ENCODE assay signal across 8 mouse cellular contexts in genomic region chr11:94326961-94327411, GRCm38 (mm10). TPM values are rescaled to one million over a fixed set of nuclear protein-coding genes. Genes with fewer than 3 reads are reported as not detected.
DNase-seq lines count a peak whose midpoint lies in the region; ATAC-seq lines count a peak whose summit lies in the region.

No protein-coding gene starts in this region.

- H3K36me3 ChIP-seq in lung, embryonic 15.5 days = no peaks in the 10 kb centered on the region
- no peaks in the 10 kb centered on the region for H3K36me3 ChIP-seq in embryonic facial prominence, embryonic 11.5 days (replicated peaks; ENCODE audit: control insufficient read depth, insufficient read depth, low read depth, low read length)
- H3K36me3 ChIP-seq in hindbrain, embryonic 11.5 days (ENCODE audit: control insufficient read depth, insufficient read depth, low read length) = no peaks in the 10 kb centered on the region
- H3K36me3 ChIP-seq in liver, embryonic 13.5 days = no peaks in the 10 kb centered on the region
- no peaks in the 10 kb centered on the region for H3K36me3 ChIP-seq in stomach, embryonic 16.5 days (ENCODE audit: control insufficient read depth, insufficient read depth, low read length)

- WGBS in lung, embryonic 15.5 days = 5% methylated on average over 10 of the region's 10 CpGs
- WGBS in embryonic facial prominence, embryonic 11.5 days = 3% methylated on average over 10 of the region's 10 CpGs
- 4% methylated on average over 10 of the region's 10 CpGs for WGBS in hindbrain, embryonic 11.5 days
- WGBS in liver, embryonic 13.5 days (ENCODE audit: insufficient replicate concordance) = 22% methylated on average over 10 of the region's 10 CpGs
- 6% methylated on average over 10 of the region's 10 CpGs for WGBS in stomach, embryonic 16.5 days

- peaks cover 40% of the 10 kb centered on the region for H3K4me1 ChIP-seq in lung, embryonic 15.5 days
- no peaks in the 10 kb centered on the region for H3K4me1 ChIP-seq in embryonic facial prominence, embryonic 11.5 days (ENCODE audit: control insufficient read depth, insufficient read depth, low read length)
- no peaks in the 10 kb centered on the region; the same call in none of the 2 replicates for H3K4me1 ChIP-seq in hindbrain, embryonic 11.5 days (replicated peaks; ENCODE audit: control insufficient read depth, insufficient read depth, low read length)
- H3K4me1 ChIP-seq in liver, embryonic 13.5 days (replicated peaks) = peaks cover 60% of the 10 kb centered on the region
- H3K4me1 ChIP-seq in stomach, embryonic 16.5 days (ENCODE audit: control insufficient read depth, insufficient read depth, low read length) = peaks cover 30% of the 10 kb centered on the region

- no peak for DNase-seq in lung, adult 18-20 months
- peak; percentile 35 for DNase-seq in embryonic facial prominence, embryonic 11.5 days (ENCODE audit: low spot score)
- DNase-seq in hindbrain, embryonic 11.5 days (ENCODE audit: low spot score) = peak; percentile 62
- no peak for DNase-seq in liver, embryonic 13.5 days
- DNase-seq in gastrocnemius, postnatal 4 days (ENCODE audit: low spot score in 2 of 2) = no peak
- DNase-seq in layer of hippocampus, postnatal 25 days (ENCODE audit: extremely low spot score in 1 of 2, low spot score in 1 of 2) = no peak

- peak overlapping the region; percentile 74 for H3K4me2 ChIP-seq in lung, embryonic 15.5 days
- H3K4me2 ChIP-seq in embryonic facial prominence, embryonic 11.5 days (ENCODE audit: low read depth, low read length) = peak overlapping the region; percentile 59
- H3K4me2 ChIP-seq in hindbrain, embryonic 11.5 days (replicated peaks; ENCODE audit: low read depth, low read length) = peak overlapping the region; percentile 63
- H3K4me2 ChIP-seq in liver, embryonic 13.5 days = peak overlapping the region; percentile 92
- peak overlapping the region; percentile 72 for H3K4me2 ChIP-seq in stomach, embryonic 16.5 days (ENCODE audit: low read depth, low read length)

- H3K27me3 ChIP-seq in lung, embryonic 15.5 days = no peaks in the 10 kb centered on the region
- H3K27me3 ChIP-seq in embryonic facial prominence, embryonic 11.5 days (ENCODE audit: control insufficient read depth, insufficient read depth, low read length) = no peaks in the 10 kb centered on the region
- no peaks in the 10 kb centered on the region for H3K27me3 ChIP-seq in hindbrain, embryonic 11.5 days (ENCODE audit: control insufficient read depth, insufficient read depth, low read length)
- H3K27me3 ChIP-seq in liver, embryonic 13.5 days = 0 out of 2 replicates have a peak, but pooled peaks cover 5% of the 10 kb centered on the region
- H3K27me3 ChIP-seq in stomach, embryonic 16.5 days (ENCODE audit: control insufficient read depth, insufficient read depth, low read length) = no peaks in the 10 kb centered on the region

- H3K9ac ChIP-seq in lung, embryonic 15.5 days = peak overlapping the region; percentile 34; the same call in 1 of the 2 replicates
- H3K9ac ChIP-seq in embryonic facial prominence, embryonic 11.5 days (replicated peaks; ENCODE audit: low read length) = peak overlapping the region; percentile 54
- peak overlapping the region; percentile 42; the same call in 1 of the 2 replicates for H3K9ac ChIP-seq in hindbrain, embryonic 11.5 days (ENCODE audit: low read depth, low read length)
- no peak overlapping the region for H3K9ac ChIP-seq in liver, embryonic 13.5 days
- H3K9ac ChIP-seq in stomach, embryonic 16.5 days (ENCODE audit: low read length) = peak overlapping the region; percentile 69

- H3K27ac ChIP-seq in lung, embryonic 15.5 days = peak overlapping the region; percentile 99
- H3K27ac ChIP-seq in embryonic facial prominence, embryonic 11.5 days (replicated peaks; ENCODE audit: low read depth, low read length) = peak overlapping the region; percentile 29; the same call in 1 of the 2 replicates
- H3K27ac ChIP-seq in hindbrain, embryonic 11.5 days (ENCODE audit: low read depth, low read length) = peak overlapping the region; percentile 97
- no peak overlapping the region for H3K27ac ChIP-seq in liver, embryonic 13.5 days
- H3K27ac ChIP-seq in stomach, embryonic 16.5 days (ENCODE audit: low read length) = peak overlapping the region; percentile 98

- no peaks in the 10 kb centered on the region for H3K9me3 ChIP-seq in lung, embryonic 15.5 days
- no peaks in the 10 kb centered on the region for H3K9me3 ChIP-seq in embryonic facial prominence, embryonic 11.5 days (replicated peaks; ENCODE audit: control insufficient read depth, low read length)
- H3K9me3 ChIP-seq in hindbrain, embryonic 11.5 days (ENCODE audit: control insufficient read depth, low read length) = no peaks in the 10 kb centered on the region
- no peaks in the 10 kb centered on the region for H3K9me3 ChIP-seq in liver, embryonic 13.5 days (replicated peaks)
- H3K9me3 ChIP-seq in stomach, embryonic 16.5 days (replicated peaks; ENCODE audit: control insufficient read depth, low read length) = no peaks in the 10 kb centered on the region

- peak; percentile 33; the same call in 1 of the 2 replicates for ATAC-seq in lung, embryonic 15.5 days (ENCODE audit: borderline replicate concordance, extremely low read depth, low FRiP score, low TSS enrichment)
- peak; percentile 66; the same call in 1 of the 2 replicates for ATAC-seq in embryonic facial prominence, embryonic 11.5 days (replicated peaks; ENCODE audit: insufficient number of reproducible peaks, low FRiP score, low TSS enrichment, low read depth)
- peak; percentile 80 for ATAC-seq in hindbrain, embryonic 11.5 days (ENCODE audit: low FRiP score)
- no peak for ATAC-seq in liver, embryonic 13.5 days (ENCODE audit: low read depth)
- ATAC-seq in stomach, embryonic 16.5 days (ENCODE audit: insufficient read depth, low FRiP score) = no peak

- H3K4me3 ChIP-seq in lung, embryonic 15.5 days = peak overlapping the region; percentile 85
- peak overlapping the region; percentile 72 for H3K4me3 ChIP-seq in embryonic facial prominence, embryonic 11.5 days (ENCODE audit: low read depth, low read length)
- H3K4me3 ChIP-seq in hindbrain, embryonic 11.5 days (ENCODE audit: low read depth, low read length) = peak overlapping the region; percentile 65
- 0 out of 2 replicates have a peak overlapping the region, but pooled peaks have one; percentile 2 for H3K4me3 ChIP-seq in liver, embryonic 13.5 days (replicated peaks)
- H3K4me3 ChIP-seq in stomach, embryonic 16.5 days (replicated peaks; ENCODE audit: low read length) = peak overlapping the region; percentile 81

RNA-seq across cellular contexts. Expression of gene Ankrd40, which starts 0.8 kb away (rescaled TPM):
- 25.5 and 25.6 TPM in 2 replicates for polyA plus RNA-seq in lung, embryonic 15.5 days (2015; fragmentation: Nextera tagmentation; extraction: Ambion mirVana)
- polyA plus RNA-seq in embryonic facial prominence, embryonic 11.5 days (2014; fragmentation: Nextera tagmentation; extraction: Ambion mirVana) = 19.9 and 23.5 TPM in 2 replicates
- 16.3 and 21.7 TPM in 2 replicates for polyA plus RNA-seq in hindbrain, embryonic 11.5 days (2014; fragmentation: Nextera tagmentation; extraction: Ambion mirVana)
- 5.2 and 5.5 TPM in 2 replicates for polyA plus RNA-seq in liver, embryonic 13.5 days (2015; fragmentation: Nextera tagmentation; extraction: Ambion mirVana)
- 11.0 and 11.1 TPM in 2 replicates for polyA plus RNA-seq in stomach, embryonic 16.5 days (2015; fragmentation: Nextera tagmentation; extraction: Ambion mirVana)
- 100 to 1,000 TPM; 127 to 137 TPM for total RNA-seq in gastrocnemius, postnatal 4 days (2021)
- total RNA-seq in layer of hippocampus, postnatal 25 days (2021) = 100 to 1,000 TPM; 123 to 125 TPM

RNA-seq across cellular contexts. Expression of gene Luc7l3, which starts 5.2 kb away (rescaled TPM):
- 107 TPM in 2 replicates for polyA plus RNA-seq in lung, embryonic 15.5 days (2015; fragmentation: Nextera tagmentation; extraction: Ambion mirVana)
- 114 and 126 TPM in 2 replicates for polyA plus RNA-seq in embryonic facial prominence, embryonic 11.5 days (2014; fragmentation: Nextera tagmentation; extraction: Ambion mirVana)
- polyA plus RNA-seq in hindbrain, embryonic 11.5 days (2014; fragmentation: Nextera tagmentation; extraction: Ambion mirVana) = 118 and 125 TPM in 2 replicates
- 53.4 and 68.8 TPM in 2 replicates for polyA plus RNA-seq in liver, embryonic 13.5 days (2015; fragmentation: Nextera tagmentation; extraction: Ambion mirVana)
- polyA plus RNA-seq in stomach, embryonic 16.5 days (2015; fragmentation: Nextera tagmentation; extraction: Ambion mirVana) = 96.7 and 112 TPM in 2 replicates
- total RNA-seq in gastrocnemius, postnatal 4 days (2021) = 10 to 100 TPM; 62.7 to 73.3 TPM
- total RNA-seq in layer of hippocampus, postnatal 25 days (2021) = 100 to 1,000 TPM in 1 of 2 experiments, 10 to 100 TPM in 1; 93.5 to 132 TPM

RNA-seq across cellular contexts. Expression of gene Gm21885, which starts 45.3 kb away (rescaled TPM):
- not detected in 2 replicates for polyA plus RNA-seq in lung, embryonic 15.5 days (2015; fragmentation: Nextera tagmentation; extraction: Ambion mirVana)
- 0.29 TPM in 1 of 2 replicates, not detected in the other for polyA plus RNA-seq in embryonic facial prominence, embryonic 11.5 days (2014; fragmentation: Nextera tagmentation; extraction: Ambion mirVana)
- 0.68 TPM in 1 of 2 replicates, not detected in the other for polyA plus RNA-seq in hindbrain, embryonic 11.5 days (2014; fragmentation: Nextera tagmentation; extraction: Ambion mirVana)
- polyA plus RNA-seq in liver, embryonic 13.5 days (2015; fragmentation: Nextera tagmentation; extraction: Ambion mirVana) = not detected in 2 replicates
- 8.9 and 9.9 TPM in 2 replicates for polyA plus RNA-seq in stomach, embryonic 16.5 days (2015; fragmentation: Nextera tagmentation; extraction: Ambion mirVana)
- total RNA-seq in gastrocnemius, postnatal 4 days (2021) = not detected
- not detected for total RNA-seq in layer of hippocampus, postnatal 25 days (2021)

Comparison
In these comparisons a context has a peak if more than half of its experiments do, and no peak if none do; other contexts are left out.
1. ATAC-seq: peak in lung, embryonic 15.5 days (single experiment), embryonic facial prominence, embryonic 11.5 days (single experiment) and hindbrain, embryonic 11.5 days (single experiment); none in liver, embryonic 13.5 days (single experiment) and stomach, embryonic 16.5 days (single experiment).
2. H3K4me3 ChIP-seq: peak in every context shown above with its lines; median percentile 85 in lung, embryonic 15.5 days; 81 in stomach, embryonic 16.5 days; 72 in embryonic facial prominence, embryonic 11.5 days; 65 in hindbrain, embryonic 11.5 days; 2 in liver, embryonic 13.5 days.
3. DNase-seq: peak in embryonic facial prominence, embryonic 11.5 days (single experiment) and hindbrain, embryonic 11.5 days (single experiment); none in lung, adult 18-20 months (0 of 2), liver, embryonic 13.5 days (single experiment), gastrocnemius, postnatal 4 days (0 of 2) and layer of hippocampus, postnatal 25 days (0 of 2).
4. Peak in every context shown above with its lines, with median percentiles within 50 percentile points of each other: H3K4me2 ChIP-seq.